Mouse (Mus musculus) liver, adult (tissue): Measurements from ENCODE around the gene Btbd10.

Experiments used
- GATA4 ChIP-seq: IDR thresholded peaks from 2 replicates; pipeline ENCODE4 v1.6.1; 2014; ENCODE audit warnings: mild to moderate bottlenecking, low read length; ENCODE audit not compliant: insufficient replicate concordance

Gene Btbd10

GRCm38 (mm10) chr7:113368746-113369619 lies at the start of gene Btbd10:
TSS of gene Btbd10 (minus strand) at chr7:113369392.
- no peak for TF ChIP-seq GATA4

GRCm38 (mm10) chr7:113416536-113416935 lies 47.3 kb upstream of the Btbd10 start:
- TF ChIP-seq GATA4, result no peak

- TF ChIP-seq GATA4, result no peak
Observed at GRCm38 (mm10) chr7:113415256-113415655, 46.1 kb upstream of the Btbd10 start.

GRCm38 (mm10) chr7:113408712-113409111 lies 39.5 kb upstream of the Btbd10 start:
- TF ChIP-seq GATA4, result no peak

GRCm38 (mm10) chr7:113398083-113398482 lies 28.9 kb upstream of the Btbd10 start:
- TF ChIP-seq GATA4, result no peak

DNA sequence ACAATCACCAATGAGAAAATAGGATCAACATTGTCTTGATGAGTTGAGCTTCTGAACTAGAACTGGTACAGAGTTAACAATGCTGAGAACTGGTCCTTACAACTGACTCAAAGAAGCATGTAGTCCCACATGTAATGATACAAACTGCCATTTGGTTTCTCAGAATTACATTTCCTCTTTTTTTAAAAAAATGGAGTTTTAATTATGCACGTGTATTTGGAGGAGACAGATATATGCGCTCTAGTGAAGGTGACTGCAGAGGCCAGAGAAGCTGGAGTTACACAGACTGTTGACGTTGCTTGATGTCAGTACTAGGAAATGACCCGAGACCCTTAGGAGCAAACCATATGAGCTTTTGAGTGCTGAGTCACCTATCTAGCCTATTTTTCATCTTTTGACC lies 27.5 kb upstream of the Btbd10 start:
- TF ChIP-seq GATA4, result no peak

- no peak for TF ChIP-seq GATA4
Observed at GRCm38 (mm10) chr7:113391619-113392018, 22.4 kb upstream of the Btbd10 start.

DNA sequence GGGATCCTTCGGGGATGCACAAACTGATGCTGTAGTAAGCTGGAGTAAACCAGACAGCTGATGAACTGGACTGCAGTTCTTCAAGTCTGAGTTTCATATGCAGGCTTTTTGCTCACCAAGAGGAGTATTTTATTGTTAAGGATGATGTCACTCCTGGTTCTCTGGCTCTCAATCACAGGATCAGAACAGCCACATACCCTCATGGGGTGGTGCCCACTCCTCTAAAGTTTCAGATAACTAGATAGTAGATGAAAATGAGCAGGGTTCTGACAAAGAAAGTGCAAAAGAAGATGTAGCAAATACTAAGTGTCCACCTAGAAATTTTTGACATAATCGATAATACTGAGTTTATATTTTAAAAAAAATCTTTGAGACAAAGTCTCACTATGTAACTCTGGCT lies 19.3 kb upstream of the Btbd10 start, which contains the start of gene Pth:
Pth (minus strand) TSS at position 101 of the 400 bp plus-strand sequence.
- TF ChIP-seq GATA4, result no peak

DNA sequence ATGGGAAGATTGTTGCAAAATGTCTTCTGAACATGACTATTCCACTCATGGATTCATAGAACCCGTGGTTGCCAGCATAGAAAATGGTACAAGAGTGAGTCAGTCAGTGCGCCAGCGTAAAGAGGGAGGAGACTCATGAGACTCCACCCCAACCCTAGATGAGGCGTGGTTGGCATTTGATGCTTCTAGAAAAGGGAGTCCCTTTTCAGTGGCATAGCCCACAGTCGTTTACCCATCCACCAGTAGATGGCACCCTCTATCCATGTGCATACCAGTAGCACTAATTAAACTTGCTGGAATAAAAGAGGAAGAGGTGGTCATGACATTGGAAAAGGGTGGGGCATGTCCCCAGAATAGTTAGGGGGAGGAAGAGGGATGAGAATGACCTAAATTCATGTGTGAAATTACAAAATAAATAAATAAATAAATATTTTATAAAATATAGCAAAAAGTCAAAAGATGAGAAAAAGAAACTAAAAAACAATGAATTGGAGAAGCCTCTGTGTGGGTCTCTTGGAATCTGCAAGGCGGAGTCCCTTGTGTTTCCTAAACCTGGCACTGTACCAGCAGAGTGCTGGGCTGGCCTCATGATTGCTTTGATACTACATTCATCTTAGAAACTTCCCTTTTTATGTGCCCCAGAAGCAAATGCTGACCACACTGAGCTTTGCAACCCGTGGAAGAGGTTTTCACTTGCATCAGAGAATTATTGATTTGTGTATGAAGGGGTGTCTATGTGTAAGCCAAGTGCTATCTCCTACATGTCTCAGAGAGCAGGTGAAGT lies 8.9 kb upstream of the Btbd10 start:
- no peak for TF ChIP-seq GATA4

DNA sequence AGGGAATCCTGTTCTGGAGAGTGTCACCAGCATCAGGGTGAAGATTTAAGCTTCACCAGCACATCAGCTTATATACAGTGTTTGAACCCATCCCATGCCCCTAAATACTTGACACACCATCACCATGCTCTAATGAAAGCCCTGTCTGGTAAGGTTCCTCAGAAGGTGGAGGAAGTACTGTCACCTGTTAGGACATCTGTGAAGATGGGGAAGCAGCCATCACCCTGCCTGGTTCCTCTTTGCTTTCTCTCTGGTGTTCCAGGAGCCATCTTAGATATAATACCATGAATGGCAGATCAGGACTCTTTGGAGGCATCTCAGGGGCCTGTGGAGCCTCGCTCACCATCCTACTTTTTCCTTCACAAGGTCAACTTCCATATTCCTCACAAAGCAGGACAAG lies 3.5 kb upstream of the Btbd10 start:
- TF ChIP-seq GATA4, result no peak

GRCm38 (mm10) chr7:113369620-113370340 lies 588 bp upstream of the Btbd10 start:
- no peak for TF ChIP-seq GATA4

DNA sequence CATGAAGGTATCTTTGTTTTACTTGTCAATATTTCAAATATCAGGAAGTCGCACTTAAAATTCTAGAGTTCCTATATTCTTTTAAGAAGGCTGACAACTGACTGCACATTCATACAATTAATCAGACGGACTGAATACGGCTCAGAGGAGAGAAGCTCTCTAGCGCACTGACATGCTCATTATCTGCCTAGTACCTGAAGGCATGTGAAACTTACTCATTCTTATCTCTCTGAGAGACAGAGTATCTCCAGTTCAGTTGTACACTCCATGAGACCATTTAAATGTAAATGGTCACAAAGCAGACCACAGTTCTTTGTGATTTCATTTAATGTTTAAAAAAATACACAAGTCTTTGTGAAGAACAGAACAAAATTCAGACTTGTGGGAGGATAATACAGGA lies 1.8 kb downstream of the Btbd10 start:
- TF ChIP-seq GATA4, result no peak

DNA sequence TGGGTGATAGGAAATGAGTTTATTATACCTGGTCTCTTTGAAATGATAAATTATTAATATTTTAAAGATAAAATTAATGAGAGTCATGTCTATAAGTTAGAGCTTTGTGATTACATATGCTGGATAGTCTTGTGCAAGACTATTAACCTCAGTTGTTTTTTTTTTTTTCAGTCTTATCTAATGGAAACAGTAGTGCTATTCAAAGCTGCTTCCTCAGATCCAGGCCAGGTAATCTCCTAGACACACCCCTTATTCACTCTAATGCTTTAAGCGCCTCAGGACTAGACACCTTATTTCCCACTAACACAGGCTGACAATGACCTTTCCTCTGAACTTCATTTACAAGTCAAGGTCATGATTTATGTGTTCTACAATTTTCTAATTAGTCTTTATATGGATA lies 20.1 kb downstream of the Btbd10 start:
- no peak for TF ChIP-seq GATA4

DNA sequence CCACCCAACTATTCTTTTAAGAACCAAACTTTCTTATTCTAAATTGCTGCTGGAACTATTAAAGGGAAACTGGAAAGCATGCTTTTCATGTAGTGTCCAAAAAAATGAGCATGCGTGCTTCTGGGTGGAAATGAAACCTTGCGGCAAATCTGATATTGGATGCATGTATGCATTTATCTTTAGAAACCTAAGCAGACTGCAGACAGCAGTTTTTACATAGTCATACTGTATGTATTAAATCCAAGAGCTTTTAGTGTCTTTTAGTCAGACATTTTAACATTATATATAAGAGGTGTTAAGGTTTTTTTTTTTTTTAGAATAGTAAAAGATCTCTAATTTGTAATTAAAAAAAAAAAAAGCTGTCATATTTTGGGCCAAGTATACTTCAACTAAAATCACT lies 21.5 kb downstream of the Btbd10 start:
- TF ChIP-seq GATA4, result no peak

GRCm38 (mm10) chr7:113347271-113347670 lies 21.9 kb downstream of the Btbd10 start:
- TF ChIP-seq GATA4, result no peak
